Mouse (Mus musculus): Measurements from ENCODE around the gene Zscan22. TPM values are rescaled to one million over a fixed set of nuclear protein-coding genes. Genes with fewer than 3 reads are reported as not detected.

The Zscan22 gene
- 13.5 TPM for polyA plus RNA-seq (2014; fragmentation: Illumina TruSeq; extraction: RNeasy Lipid Tissue Mini Kit (QIAGEN cat#74804); ENCODE audit: low read depth, low replicate concordance)

DNA sequence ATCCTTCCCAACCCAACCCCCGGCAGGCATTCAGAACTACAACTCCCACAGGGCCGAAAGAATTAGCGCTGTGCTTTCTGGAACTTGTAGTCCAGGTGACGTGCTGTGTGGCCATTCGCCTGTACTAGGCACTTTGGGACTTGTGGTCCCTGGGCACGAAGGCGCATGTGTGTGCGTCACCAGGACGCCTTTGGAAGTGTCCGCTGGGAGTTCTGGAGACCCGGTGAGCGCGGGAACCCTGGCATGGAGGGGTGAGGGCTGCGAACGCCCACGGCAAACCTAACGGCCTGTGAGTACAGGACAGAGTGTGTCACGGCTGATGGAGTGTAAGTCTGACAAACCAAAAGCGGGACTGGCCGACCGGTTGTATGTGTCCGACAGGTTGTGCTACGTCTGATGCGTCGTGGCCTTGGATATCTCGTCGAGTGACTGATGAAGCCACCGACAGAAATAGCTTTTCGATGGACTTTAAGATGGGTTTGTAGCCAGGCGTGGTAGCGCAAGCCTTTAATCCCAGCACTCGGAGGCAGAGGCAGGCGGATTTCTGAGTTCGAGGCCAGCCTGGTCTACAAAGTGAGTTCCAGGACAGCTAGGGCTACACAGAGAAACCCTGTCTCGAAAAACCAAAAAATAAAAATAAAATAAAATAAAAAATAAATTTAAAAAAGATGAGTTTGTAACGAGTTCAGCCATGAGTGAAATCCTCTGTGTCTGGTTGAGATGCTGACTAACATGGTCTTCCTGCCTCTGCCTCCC is at the start of gene Zscan22:
Gene Zscan22 (plus strand): TSS at position 161 of the 756 bp plus-strand sequence.

DNA sequence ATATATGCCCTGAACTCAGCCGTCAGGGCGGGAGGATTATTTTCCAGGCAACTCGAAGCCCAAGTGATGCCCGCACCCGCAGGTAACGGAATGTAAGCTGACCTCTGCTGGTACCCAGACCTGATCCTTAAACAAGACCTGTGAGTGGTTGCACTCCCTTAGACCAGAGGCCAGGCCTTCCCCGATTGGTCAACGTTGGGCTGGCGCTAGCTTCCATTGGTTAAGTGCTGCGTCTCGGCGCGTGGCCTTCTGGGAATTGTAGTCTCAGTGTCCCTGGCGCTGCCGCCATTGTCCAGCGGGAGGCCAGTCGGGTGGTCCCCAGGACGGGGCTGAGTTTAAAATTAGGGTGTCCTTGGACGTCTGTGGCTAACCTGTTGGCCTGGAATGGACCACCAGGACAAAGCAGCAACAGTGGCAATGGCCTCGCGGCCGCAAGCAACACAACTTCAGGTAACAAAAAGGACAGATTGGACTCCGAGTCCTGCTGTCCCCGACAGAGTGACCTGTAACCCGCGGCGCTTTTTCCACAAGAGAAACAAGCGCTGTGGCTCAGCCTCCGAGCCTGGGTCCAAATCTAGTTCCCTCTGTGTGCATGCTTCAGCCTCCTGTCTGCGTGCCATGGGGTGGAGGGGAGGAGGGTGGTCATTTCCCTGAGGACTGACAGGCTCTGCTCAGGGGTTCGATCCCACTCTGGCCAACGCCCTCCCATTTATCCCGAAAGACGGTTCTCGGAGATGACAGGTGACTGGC is 16.5 kb upstream of the Zscan22 start, which contains the start of gene Zfp128:
Gene Zfp128 (plus strand): TSS at position 267 of the 750 bp plus-strand sequence.

DNA sequence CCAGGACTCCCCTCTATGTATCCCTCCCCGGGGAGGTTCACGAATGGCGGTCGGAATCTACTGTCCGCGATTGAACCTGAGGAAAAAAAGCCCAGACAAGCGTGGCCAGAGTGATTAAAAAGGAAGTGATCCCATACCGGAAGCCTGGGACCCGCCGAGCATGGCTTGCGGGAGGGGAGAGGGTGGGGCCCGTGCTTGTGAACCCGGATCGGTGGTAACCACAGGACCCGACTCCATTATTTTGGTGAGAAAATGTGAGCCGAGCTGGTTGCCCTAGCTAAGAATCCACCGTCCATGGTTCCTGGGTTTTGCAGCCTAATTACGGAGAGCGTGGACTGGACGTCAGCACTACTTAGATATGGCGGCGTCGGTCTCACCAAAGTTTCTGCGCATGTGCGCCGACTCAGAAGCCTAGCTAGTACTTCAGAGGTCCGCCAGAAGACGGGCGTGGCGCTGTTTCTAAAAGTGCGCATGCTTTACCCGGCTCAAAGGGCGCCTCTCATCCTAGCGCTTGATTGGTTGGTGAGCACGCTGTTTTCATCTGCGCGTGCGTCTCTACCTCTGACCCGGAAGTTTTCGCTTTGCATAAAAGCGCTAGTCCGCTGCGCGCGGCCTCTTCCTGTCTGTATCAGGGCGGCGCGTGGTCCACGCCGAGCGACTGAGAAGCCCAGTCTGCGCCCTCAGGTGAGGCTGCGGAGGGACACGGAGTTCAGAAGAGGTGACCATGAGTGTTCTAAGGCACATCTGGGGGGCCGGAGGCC is 24.3 kb downstream of the Zscan22 start, which contains the start of gene Rps5:
Gene Rps5 (plus strand): TSS at position 586 of the 761 bp plus-strand sequence.

DNA sequence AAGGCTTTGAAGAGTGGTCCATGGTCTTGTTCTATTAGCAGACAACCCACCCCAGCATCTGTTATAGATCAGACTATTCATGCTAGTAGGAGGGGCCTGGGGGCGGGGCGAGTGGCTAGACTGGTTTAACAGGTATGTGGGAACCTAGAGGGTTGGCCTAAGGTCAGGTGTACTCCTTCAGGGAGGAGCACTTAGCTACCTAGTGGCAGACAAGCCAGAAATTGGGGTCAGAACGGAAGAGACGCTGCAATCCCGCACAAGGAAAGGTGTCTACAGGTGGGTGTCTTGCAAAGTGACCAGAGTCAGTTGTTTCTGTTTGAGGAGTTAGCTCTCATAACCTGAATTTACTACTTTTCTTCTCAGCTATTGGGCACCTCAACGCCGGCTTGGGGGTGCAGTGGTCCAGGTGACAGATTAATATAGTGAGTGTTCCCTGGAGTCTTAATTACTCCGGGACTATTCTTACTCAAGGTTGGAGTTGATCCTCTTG is 29.6 kb downstream of the Zscan22 start, which contains the start of gene Rnf225:
Gene Rnf225 (plus strand): TSS at position 226 of the 490 bp plus-strand sequence.

Other genes with a start within 250 kb of the Zscan22 start
- gene Vmn2r55, start 212.8 kb upstream of the Zscan22 start, polyA plus RNA-seq (2014; fragmentation: Illumina TruSeq; extraction: RNeasy Lipid Tissue Mini Kit (QIAGEN cat#74804); ENCODE audit: low read depth, low replicate concordance) = not detected
- gene Vmn2r56, start 162.8 kb upstream of the Zscan22 start, polyA plus RNA-seq (2014; fragmentation: Illumina TruSeq; extraction: RNeasy Lipid Tissue Mini Kit (QIAGEN cat#74804); ENCODE audit: low read depth, low replicate concordance) = not detected
- gene Zscan18, start 94.2 kb upstream of the Zscan22 start, polyA plus RNA-seq (2014; fragmentation: Illumina TruSeq; extraction: RNeasy Lipid Tissue Mini Kit (QIAGEN cat#74804); ENCODE audit: low read depth, low replicate concordance) = 12.1 TPM
- 34.9 TPM for gene Zfp329, start 79.0 kb upstream of the Zscan22 start, polyA plus RNA-seq (2014; fragmentation: Illumina TruSeq; extraction: RNeasy Lipid Tissue Mini Kit (QIAGEN cat#74804); ENCODE audit: low read depth, low replicate concordance)
- 179 TPM for gene Zfp110, start 63.1 kb upstream of the Zscan22 start, polyA plus RNA-seq (2014; fragmentation: Illumina TruSeq; extraction: RNeasy Lipid Tissue Mini Kit (QIAGEN cat#74804); ENCODE audit: low read depth, low replicate concordance)
- gene Zfp128, start 16.6 kb upstream of the Zscan22 start, polyA plus RNA-seq (2014; fragmentation: Illumina TruSeq; extraction: RNeasy Lipid Tissue Mini Kit (QIAGEN cat#74804); ENCODE audit: low read depth, low replicate concordance) = 16.0 TPM
- 10.1 TPM for gene Rps5, start 24.5 kb downstream of the Zscan22 start, polyA plus RNA-seq (2014; fragmentation: Illumina TruSeq; extraction: RNeasy Lipid Tissue Mini Kit (QIAGEN cat#74804); ENCODE audit: low read depth, low replicate concordance)
- 0.15 TPM for gene Rnf225, start 29.6 kb downstream of the Zscan22 start, polyA plus RNA-seq (2014; fragmentation: Illumina TruSeq; extraction: RNeasy Lipid Tissue Mini Kit (QIAGEN cat#74804); ENCODE audit: low read depth, low replicate concordance)
- 0.43 TPM for gene Zfp324, start 68.0 kb downstream of the Zscan22 start, polyA plus RNA-seq (2014; fragmentation: Illumina TruSeq; extraction: RNeasy Lipid Tissue Mini Kit (QIAGEN cat#74804); ENCODE audit: low read depth, low replicate concordance)
- gene Zfp446, start 80.0 kb downstream of the Zscan22 start, polyA plus RNA-seq (2014; fragmentation: Illumina TruSeq; extraction: RNeasy Lipid Tissue Mini Kit (QIAGEN cat#74804); ENCODE audit: low read depth, low replicate concordance) = 5.4 TPM
- not detected for gene Slc27a5, start 100.4 kb downstream of the Zscan22 start, polyA plus RNA-seq (2014; fragmentation: Illumina TruSeq; extraction: RNeasy Lipid Tissue Mini Kit (QIAGEN cat#74804); ENCODE audit: low read depth, low replicate concordance)
- 84.5 TPM for gene Trim28, start 101.3 kb downstream of the Zscan22 start, polyA plus RNA-seq (2014; fragmentation: Illumina TruSeq; extraction: RNeasy Lipid Tissue Mini Kit (QIAGEN cat#74804); ENCODE audit: low read depth, low replicate concordance)
- gene Zbtb45, start 112.2 kb downstream of the Zscan22 start, polyA plus RNA-seq (2014; fragmentation: Illumina TruSeq; extraction: RNeasy Lipid Tissue Mini Kit (QIAGEN cat#74804); ENCODE audit: low read depth, low replicate concordance) = 0.31 TPM
- gene Chmp2a, start 137.0 kb downstream of the Zscan22 start, polyA plus RNA-seq (2014; fragmentation: Illumina TruSeq; extraction: RNeasy Lipid Tissue Mini Kit (QIAGEN cat#74804); ENCODE audit: low read depth, low replicate concordance) = 93.6 TPM
- 123 TPM for gene Ube2m, start 140.5 kb downstream of the Zscan22 start, polyA plus RNA-seq (2014; fragmentation: Illumina TruSeq; extraction: RNeasy Lipid Tissue Mini Kit (QIAGEN cat#74804); ENCODE audit: low read depth, low replicate concordance)
- gene Mzf1, start 156.9 kb downstream of the Zscan22 start, polyA plus RNA-seq (2014; fragmentation: Illumina TruSeq; extraction: RNeasy Lipid Tissue Mini Kit (QIAGEN cat#74804); ENCODE audit: low read depth, low replicate concordance) = 2.5 TPM
- not detected for gene Vmn1r85, start 197.4 kb downstream of the Zscan22 start, polyA plus RNA-seq (2014; fragmentation: Illumina TruSeq; extraction: RNeasy Lipid Tissue Mini Kit (QIAGEN cat#74804); ENCODE audit: low read depth, low replicate concordance)
- not detected for gene Vmn1r86, start 222.1 kb downstream of the Zscan22 start, polyA plus RNA-seq (2014; fragmentation: Illumina TruSeq; extraction: RNeasy Lipid Tissue Mini Kit (QIAGEN cat#74804); ENCODE audit: low read depth, low replicate concordance)
- gene Vmn1r87, start 242.3 kb downstream of the Zscan22 start, polyA plus RNA-seq (2014; fragmentation: Illumina TruSeq; extraction: RNeasy Lipid Tissue Mini Kit (QIAGEN cat#74804); ENCODE audit: low read depth, low replicate concordance) = not detected